Mouse (Mus musculus) layer of hippocampus, postnatal 14 days (tissue): Measurements from ENCODE around the gene Gm11037. TPM values are rescaled to one million over a fixed set of nuclear protein-coding genes. Genes with fewer than 3 reads are reported as not detected.
A peak's percentile ranks its signal among the peaks of the same experiment; 100 is the strongest.

ENCODE experiments used
- DNase-seq, 2 experiments: peaks; one replicate each; pipeline ENCODE4 v3.0.0; 2021 to 2022; ENCODE audit warnings: low spot score in 2 of 2, mixed read lengths in 1 of 2
- total RNA-seq, 2 experiments: library from RNA; stranded (reverse); gene quantifications; 2 replicates each; pipeline ENCODE4 v1.2.3; 2021

Gm11037 gene
- total RNA-seq, 2 experiments from 2014 or later: not detected

DNA sequence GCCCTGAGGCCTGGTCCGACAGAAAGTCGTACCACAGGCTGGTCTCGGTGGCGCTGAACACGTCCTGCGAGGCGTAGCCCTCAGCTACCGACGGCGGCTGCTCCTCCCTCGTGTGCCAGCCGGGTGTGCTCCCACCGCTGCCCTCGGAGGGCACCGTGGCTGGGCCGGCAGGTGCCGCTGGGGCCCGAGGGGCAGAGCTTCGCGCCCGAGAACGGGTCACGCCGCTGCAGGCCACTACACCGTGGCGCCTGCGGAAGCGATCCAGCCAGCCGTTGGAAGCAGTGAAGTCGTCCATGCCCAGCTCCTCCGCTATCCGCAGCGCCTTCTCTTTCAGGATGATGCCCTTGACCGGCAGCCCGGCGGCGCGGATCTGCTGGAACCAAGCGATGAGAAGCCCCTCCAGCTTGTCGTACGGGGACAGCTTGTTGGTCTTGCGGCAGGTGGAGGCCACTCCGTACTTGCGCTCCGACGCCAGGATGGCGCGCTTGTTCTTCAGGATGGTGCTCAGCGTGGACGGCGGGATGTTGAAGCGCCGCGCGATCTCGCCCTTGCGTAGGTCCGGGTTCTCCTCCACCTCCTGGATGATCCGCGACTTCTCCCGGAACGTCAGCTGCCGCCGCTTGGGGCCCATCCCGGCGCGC is 46.1 kb downstream of the Gm11037 start:
- peak in 1 of 2 experiments; percentile 69 for DNase-seq

DNA sequence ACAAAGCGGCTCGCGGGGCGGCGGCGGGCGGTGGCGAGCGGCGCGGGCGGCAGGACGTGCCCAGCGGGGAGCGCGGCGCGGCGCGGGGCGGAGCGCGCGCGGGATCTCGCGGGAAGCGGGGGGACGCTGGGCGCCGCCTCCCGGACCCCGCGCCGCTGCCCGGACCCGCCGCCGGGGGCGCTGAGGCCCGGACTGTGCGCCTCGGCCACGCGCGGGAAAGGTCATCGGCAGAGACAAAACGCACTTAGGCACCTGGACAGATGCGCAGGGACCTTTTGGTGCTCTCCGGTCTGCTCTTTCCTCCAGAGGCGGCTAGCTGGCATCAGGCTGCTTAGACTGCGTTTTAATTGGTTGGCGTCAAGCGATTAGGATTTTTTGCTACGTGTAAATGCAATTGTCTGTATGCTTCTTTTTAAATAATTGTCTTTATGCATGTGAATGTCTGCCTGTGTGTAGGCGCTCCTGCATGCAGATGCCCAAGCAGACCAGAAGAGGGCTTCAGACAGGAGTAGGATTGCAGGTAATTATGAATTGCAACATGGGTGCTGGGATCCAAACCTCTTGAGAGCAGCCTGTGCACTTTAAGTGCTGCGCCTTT is 46.8 kb downstream of the Gm11037 start, which contains the start of gene Cenpb:
Cenpb (minus strand) TSS at position 78 of the 598 bp plus-strand sequence.
- peak; percentile 84 to 87 for DNase-seq

Other genes with a start within 250 kb of the Gm11037 start
- 10 to 100 TPM; 80.0 to 83.6 TPM for gene 4930402H24Rik, start 227.1 kb upstream of the Gm11037 start, total RNA-seq
- 100 to 1,000 TPM; 117 to 122 TPM for gene Atrn, start 227.0 kb upstream of the Gm11037 start, total RNA-seq
- 10 to 100 TPM; 52.8 to 56.6 TPM for gene Gfra4, start 90.4 kb upstream of the Gm11037 start, total RNA-seq
- under 1 TPM; 0.50 to 0.67 TPM for gene Adam33, start 69.7 kb upstream of the Gm11037 start, total RNA-seq
- under 1 TPM; 0.55 to 0.57 TPM for gene Siglec1, start 46.7 kb upstream of the Gm11037 start, total RNA-seq
- 10 to 100 TPM in 1 of 2 experiments, 1 to 10 TPM in 1; 8.8 to 12.5 TPM for gene Hspa12b, start 6.2 kb upstream of the Gm11037 start, total RNA-seq
- 10 to 100 TPM; 64.5 to 64.6 TPM for gene 1700037H04Rik, start 26.6 kb downstream of the Gm11037 start, total RNA-seq
- gene Cenpb, start 46.6 kb downstream of the Gm11037 start, total RNA-seq: 100 to 1,000 TPM; 102 to 109 TPM
- gene Cdc25b, start 53.5 kb downstream of the Gm11037 start, total RNA-seq: 10 to 100 TPM; 17.3 to 20.8 TPM
- gene Spef1, start 53.8 kb downstream of the Gm11037 start, total RNA-seq: 10 to 100 TPM; 16.2 to 18.0 TPM
- gene Ap5s1, start 73.6 kb downstream of the Gm11037 start, total RNA-seq: 10 to 100 TPM; 25.4 to 26.2 TPM
- gene Mavs, start 100.6 kb downstream of the Gm11037 start, total RNA-seq: 1 to 10 TPM; 8.4 to 9.9 TPM
- gene Pank2, start 129.0 kb downstream of the Gm11037 start, total RNA-seq: 10 to 100 TPM; 58.3 to 60.1 TPM
- gene Rnf24, start 219.4 kb downstream of the Gm11037 start, total RNA-seq: 10 to 100 TPM; 25.5 to 29.1 TPM